Mouse (Mus musculus) testis, adult 2 months (tissue): ENCODE measurements around the gene Prr7.

Experiments
- CTCF ChIP-seq: fragments of 200-500 bp; IDR thresholded peaks from 2 replicates; pipeline ENCODE4 v1.5.1; 2012; ENCODE audit warnings: low read depth, mild to moderate bottlenecking, inconsistent platforms, low read length, moderate library complexity; ENCODE audit not compliant: control insufficient read depth, insufficient read depth, insufficient replicate concordance
- POLR2A ChIP-seq: fragments of 200-500 bp; IDR thresholded peaks from 2 replicates; pipeline ENCODE4 v1.6.1; 2012; ENCODE audit warnings: low read depth, mild to moderate bottlenecking, inconsistent platforms, low read length, moderate library complexity; ENCODE audit not compliant: control insufficient read depth

DNA sequence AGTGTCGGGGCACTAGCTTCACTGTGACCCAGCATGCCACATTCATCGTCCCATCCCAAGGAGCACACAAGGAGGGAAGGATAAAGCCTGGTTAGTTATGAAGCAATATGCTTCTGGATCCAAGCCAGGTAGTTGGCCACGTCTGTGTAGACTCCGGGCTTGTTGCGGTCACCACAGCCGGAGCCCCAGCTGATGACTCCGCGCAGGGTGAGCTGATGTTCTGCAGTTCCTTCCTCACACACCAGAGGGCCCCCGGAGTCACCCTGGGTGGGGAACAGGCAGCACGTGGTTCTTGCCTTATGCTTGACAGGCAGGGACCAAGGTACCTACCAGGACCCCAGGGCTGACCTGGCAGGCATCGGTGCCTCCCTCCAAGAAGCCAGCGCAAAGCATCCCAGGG is 46.1 kb upstream of the Prr7 start:
- peak; percentile 66; the same call in 1 of the 2 replicates for TF ChIP-seq CTCF
- TF ChIP-seq POLR2A = no peak
